Mouse (Mus musculus): ENCODE measurements around the gene Tgds. TPM values are rescaled to one million over a fixed set of nuclear protein-coding genes. Genes with fewer than 3 reads are reported as not detected.

The Tgds gene
- total RNA-seq, 2 experiments from 2014 or later, result 8.5 to 11.1 TPM

Other genes with a start within 250 kb of the Tgds start
- under 1 TPM; 0.46 to 0.62 TPM for gene Dct, start 80.5 kb downstream of the Tgds start, total RNA-seq (2021)
- 10 to 100 TPM; 24.0 to 26.1 TPM for gene Gpr180, start 4.4 kb upstream of the Tgds start, total RNA-seq (2021)
- 10 to 100 TPM; 10.7 to 12.5 TPM for gene Sox21, start 104.3 kb upstream of the Tgds start, total RNA-seq (2021)
- not detected for gene Gm9376, start 134.2 kb upstream of the Tgds start, total RNA-seq (2021)